Mouse (Mus musculus): ENCODE data around the gene Mreg.

GRCm38 (mm10) chr1:72123434-72124297, 88.4 kb downstream of the Mreg start:
- TF ChIP-seq CTCF (IDR thresholded peaks at IDR 0.05; ENCODE audit: borderline replicate concordance, extremely low read depth, insufficient read depth, insufficient read length) (peak; percentile 98), POLR2A (IDR thresholded peaks at IDR 0.05; ENCODE audit: borderline replicate concordance, extremely low read depth, insufficient read depth, insufficient read length, poor library complexity, severe bottlenecking) (no peak)

All from brain, embryonic 14.5 days (tissue).